Comparison of ENCODE assay signal across 11 mouse cellular contexts in genomic region chr16:24933691-24934090, GRCm38 (mm10).
A peak's percentile ranks its signal among the peaks of the same experiment; 100 is the strongest.
DNase-seq lines count a peak whose midpoint lies in the region; ATAC-seq and TF ChIP-seq lines count a peak whose summit lies in the region.
"Had no signal": no experiment of that assay in that cellular context is flagged by ENCODE, and none has a peak within 500 bp of the region (broad histone marks: within the 10 kb centered on the region; RNA-seq: fewer than 3 reads in every experiment).

No protein-coding gene starts in this region.

- no peak overlapping the region for H3K4me2 ChIP-seq in lung, postnatal 0 days (replicated peaks; ENCODE audit: low read depth, low read length)
- H3K4me2 ChIP-seq: neural tube, embryonic 13.5 days had no signal

- H3K27me3 ChIP-seq in lung, postnatal 0 days (replicated peaks; ENCODE audit: insufficient read depth, low read length): no peaks in the 10 kb centered on the region
- H3K27me3 ChIP-seq: neural tube, embryonic 13.5 days had no signal

- no peak overlapping the region for H3K9ac ChIP-seq in lung, postnatal 0 days (replicated peaks; ENCODE audit: low read depth)
- H3K9ac ChIP-seq: neural tube, embryonic 13.5 days had no signal

- no peaks in the 10 kb centered on the region for H3K4me1 ChIP-seq in lung, postnatal 0 days (ENCODE audit: insufficient read depth, low read depth, low read length)

- peak; percentile 58 to 71 for DNase-seq in heart, adult 9 months (ENCODE audit: low spot score in 2 of 2)
- DNase-seq in heart, postnatal 14 days: no peak
- peak; percentile 88 for DNase-seq in 3T3-L1 (ENCODE audit: low read depth, low spot score)
- peak; percentile 61 for DNase-seq in adrenal gland, adult 8-10 months
- DNase-seq in lung, postnatal 0 days (ENCODE audit: low spot score): peak; percentile 92
- no peak for DNase-seq in thymus, postnatal 14 days
- no peak for DNase-seq in cerebellum, postnatal 14 days
- DNase-seq in left cerebral cortex, postnatal 4 days: no peak
- DNase-seq: layer of hippocampus, postnatal 36 days; spleen, adult 18-20 months had no signal

- intact Hi-C loops in heart, postnatal 14 days (cut with DNase I): no loop called here
- intact Hi-C loops in left cerebral cortex, postnatal 4 days (cut with DNase I): no loop called here

- no peak overlapping the region for H3K4me3 ChIP-seq in lung, postnatal 0 days (ENCODE audit: low read depth, low read length)
- H3K4me3 ChIP-seq: neural tube, embryonic 13.5 days had no signal

- no peak for TF ChIP-seq CTCF in lung, postnatal 0 days (IDR thresholded peaks at IDR 0.05)

- peak overlapping the region; percentile 23; the same call in 1 of the 2 replicates for H3K27ac ChIP-seq in lung, postnatal 0 days (ENCODE audit: low read length)
- H3K27ac ChIP-seq: neural tube, embryonic 13.5 days had no signal

- peak; percentile 89 for TF ChIP-seq EP300 in lung, postnatal 0 days (IDR thresholded peaks at IDR 0.05)

- H3K9me3 ChIP-seq in lung, postnatal 0 days (ENCODE audit: low read length): no peaks in the 10 kb centered on the region
- H3K9me3 ChIP-seq: neural tube, embryonic 13.5 days had no signal

- peak; percentile 86 for ATAC-seq in lung, postnatal 0 days

- 63% methylated on average over 4 of the region's 4 CpGs for WGBS in lung, postnatal 0 days

- H3K36me3 ChIP-seq in lung, postnatal 0 days (ENCODE audit: insufficient read depth, low read length): no peaks in the 10 kb centered on the region
- H3K36me3 ChIP-seq: neural tube, embryonic 13.5 days had no signal

Comparison
In these comparisons a context has a peak if more than half of its experiments do, and no peak if none do; other contexts are left out.
1. DNase-seq: peak in heart, adult 9 months (2 of 2), 3T3-L1 (single experiment), adrenal gland, adult 8-10 months (single experiment) and lung, postnatal 0 days (single experiment); none in heart, postnatal 14 days (0 of 2), thymus, postnatal 14 days (single experiment), cerebellum, postnatal 14 days (0 of 2) and left cerebral cortex, postnatal 4 days (single experiment).